In genomic region chr15:101247155-101247498, GRCm38 (mm10) we compare ENCODE assay signal across 9 mouse cellular contexts. TPM values are rescaled to one million over a fixed set of nuclear protein-coding genes. Genes with fewer than 3 reads are reported as not detected.
DNase-seq lines count a peak whose midpoint lies in the region; ATAC-seq and TF ChIP-seq lines count a peak whose summit lies in the region.
"Had no signal": no experiment of that assay in that cellular context is flagged by ENCODE, and none has a peak within 500 bp of the region (broad histone marks: within the 10 kb centered on the region; RNA-seq: fewer than 3 reads in every experiment).

No protein-coding gene starts in this region.

- peak overlapping the region; percentile 78 for H3K9ac ChIP-seq in heart, embryonic 13.5 days
- no peak overlapping the region for H3K9ac ChIP-seq in CH12.LX (ENCODE audit: insufficient read depth, low read depth)
- no peak overlapping the region for H3K9ac ChIP-seq in forebrain, postnatal 0 days
- H3K9ac ChIP-seq in midbrain, embryonic 12.5 days (replicated peaks), result no peak overlapping the region

- ATAC-seq in heart, embryonic 13.5 days (ENCODE audit: extremely low read depth, insufficient number of reproducible peaks, low FRiP score, low TSS enrichment), result no peak
- no peak for ATAC-seq in forebrain, postnatal 0 days
- ATAC-seq in midbrain, embryonic 12.5 days (ENCODE audit: low FRiP score, low read depth), result no peak

- no peaks in the 10 kb centered on the region for H3K9me3 ChIP-seq in heart, embryonic 13.5 days
- H3K9me3 ChIP-seq in CH12.LX (replicated peaks; ENCODE audit: low read length), result peaks cover 29% of the 10 kb centered on the region
- no peaks in the 10 kb centered on the region for H3K9me3 ChIP-seq in forebrain, postnatal 0 days (ENCODE audit: low read length)
- H3K9me3 ChIP-seq in midbrain, embryonic 12.5 days, result no peaks in the 10 kb centered on the region

- no peak for TF ChIP-seq POLR2A in CH12.LX (IDR thresholded peaks at IDR 0.05; ENCODE audit: low read depth, low read length)

- WGBS in heart, embryonic 13.5 days, result 74% methylated on average over 1 of the region's 1 CpGs
- 93% methylated on average over 1 of the region's 1 CpGs for WGBS in forebrain, postnatal 0 days
- 75% methylated on average over 1 of the region's 1 CpGs for WGBS in midbrain, embryonic 12.5 days

- no peak for TF ChIP-seq EP300 in CH12.LX (IDR thresholded peaks at IDR 0.05; ENCODE audit: low read length)

- dilution Hi-C loops in CH12.LX (cut with MboI; ENCODE audit: extremely low pct_ligation_motif_present, extremely low pct_unique_long_range_greater_than_20kb, low sequenced_read_pairs), result no loop called here

- H3K4me1 ChIP-seq in heart, embryonic 13.5 days, result peaks cover 44% of the 10 kb centered on the region
- H3K4me1 ChIP-seq in CH12.LX (ENCODE audit: control insufficient read depth in 1 of 2, insufficient read depth in 2 of 2), result peaks cover 3 to 30% of the 10 kb centered on the region in 2 experiments
- H3K4me1 ChIP-seq in forebrain, postnatal 0 days (ENCODE audit: insufficient read depth), result peaks cover 9% of the 10 kb centered on the region; the same call in 1 of the 2 replicates
- peaks cover 13% of the 10 kb centered on the region for H3K4me1 ChIP-seq in midbrain, embryonic 12.5 days

- no peak for TF ChIP-seq RAD21 in CH12.LX (IDR thresholded peaks at IDR 0.05; ENCODE audit: low read depth, low read length)

- H3K36me3 ChIP-seq in heart, embryonic 13.5 days, result no peaks in the 10 kb centered on the region
- H3K36me3 ChIP-seq in CH12.LX (replicated peaks in 1 of 2; ENCODE audit: control insufficient read depth in 1 of 2, insufficient read depth in 1 of 2, low read length in 1 of 2), result no peaks in the 10 kb centered on the region
- H3K36me3 ChIP-seq in forebrain, postnatal 0 days (ENCODE audit: insufficient read depth), result no peaks in the 10 kb centered on the region
- no peaks in the 10 kb centered on the region for H3K36me3 ChIP-seq in midbrain, embryonic 12.5 days

- in situ Hi-C loops in CH12.LX (cut with MboI; ENCODE audit: low pct_ligation_motif_present, low pct_unique_long_range_greater_than_20kb, low sequenced_read_pairs), result no loop called here

- peak overlapping the region; percentile 94 for H3K27ac ChIP-seq in heart, embryonic 13.5 days (replicated peaks)
- H3K27ac ChIP-seq in CH12.LX (ENCODE audit: insufficient read depth, low read depth), result no peak overlapping the region
- H3K27ac ChIP-seq in forebrain, postnatal 0 days (ENCODE audit: low read depth, low read length), result no peak overlapping the region
- H3K27ac ChIP-seq in midbrain, embryonic 12.5 days (replicated peaks), result no peak overlapping the region

- 0 out of 2 replicates have a peak, but pooled peaks cover 2% of the 10 kb centered on the region for H3K27me3 ChIP-seq in heart, embryonic 13.5 days (replicated peaks)
- peaks cover 34% of the 10 kb centered on the region for H3K27me3 ChIP-seq in CH12.LX (replicated peaks)
- H3K27me3 ChIP-seq in forebrain, postnatal 0 days (ENCODE audit: insufficient read depth, low read length), result no peaks in the 10 kb centered on the region
- H3K27me3 ChIP-seq in midbrain, embryonic 12.5 days, result peaks cover 12% of the 10 kb centered on the region
- H3K27me3 ChIP-seq: Patski had no signal

- peak overlapping the region; percentile 71 for H3K4me2 ChIP-seq in heart, embryonic 13.5 days
- peak overlapping the region; percentile 24; the same call in 1 of the 2 replicates for H3K4me2 ChIP-seq in CH12.LX (ENCODE audit: insufficient read depth, low read depth, poor library complexity, severe bottlenecking)
- H3K4me2 ChIP-seq in forebrain, postnatal 0 days (ENCODE audit: low read depth), result peak overlapping the region; percentile 63
- H3K4me2 ChIP-seq in midbrain, embryonic 12.5 days (replicated peaks), result peak overlapping the region; percentile 67

- no peak for DNase-seq in heart, adult 8-10 months (ENCODE audit: low spot score)
- DNase-seq in CH12.LX (ENCODE audit: extremely low read depth), result no peak
- no peak for DNase-seq in forebrain, postnatal 0 days
- DNase-seq in ovary, postnatal 14 days (ENCODE audit: low spot score), result no peak
- no peak for DNase-seq in cerebellum, adult 8-10 months
- no peak for DNase-seq in cerebellum, postnatal 10 days

- H3K79me2 ChIP-seq in CH12.LX (replicated peaks; ENCODE audit: control insufficient read depth, extremely low read depth, insufficient read depth, poor library complexity, severe bottlenecking), result no peaks in the 10 kb centered on the region

- peak overlapping the region; percentile 51 for H3K4me3 ChIP-seq in heart, embryonic 13.5 days
- H3K4me3 ChIP-seq in CH12.LX (replicated peaks in 1 of 3; ENCODE audit: low read depth in 2 of 3, low read length in 2 of 3, poor library complexity in 1 of 3), result no peak overlapping the region
- H3K4me3 ChIP-seq in forebrain, postnatal 0 days (ENCODE audit: low read depth, low read length), result peak overlapping the region; percentile 52; the same call in 1 of the 2 replicates
- peak overlapping the region; percentile 47; the same call in 1 of the 2 replicates for H3K4me3 ChIP-seq in midbrain, embryonic 12.5 days

- no peak for TF ChIP-seq CTCF in CH12.LX (conservative IDR thresholded peaks at IDR 0.05 in 1 of 2, IDR thresholded peaks at IDR 0.05 in 1 of 2; ENCODE audit: low read depth in 2 of 2, low read length in 2 of 2)
- no peak for TF ChIP-seq CTCF in forebrain, postnatal 0 days (IDR thresholded peaks at IDR 0.05; ENCODE audit: low read depth)

TF ChIP-seq in CH12.LX, 34 proteins besides CTCF, POLR2A, EP300 and RAD21:
- TF ChIP-seq ETS1 (conservative IDR thresholded peaks at IDR 0.05; ENCODE audit: low read depth, low read length), result peak; percentile 45; the same call in 1 of the 2 replicates
- no peak for TF ChIP-seq HCFC1 (IDR thresholded peaks at IDR 0.05; ENCODE audit: low read depth, low read length)
TF ChIP-seq in CH12.LX: peak in this region for 1.

RNA-seq across cellular contexts. Expression of gene Nr4a1, which starts 6.9 kb away (rescaled TPM):
- polyA plus RNA-seq in heart, embryonic 13.5 days (2015; fragmentation: Nextera tagmentation; extraction: Ambion mirVana), result 10.4 and 10.8 TPM in 2 replicates
- 10 to 100 TPM in 3 of 4 experiments, 1 to 10 TPM in 1; 7.0 to 23.9 (median 12.6) TPM for total RNA-seq in heart, adult 8-10 months (2022)
- total RNA-seq in CH12.LX (2012; rRNA removed) (0.42 and 0.89 TPM in 2 replicates), CH12.LX (2014; rRNA removed) (0.57 and 0.60 TPM in 2 replicates)
- polyA plus RNA-seq in CH12.LX (2012; ENCODE audit: insufficient read length, low read depth), result 1.1 and 1.6 TPM in 2 replicates
- 8.9 and 9.6 TPM in 2 replicates for total RNA-seq in forebrain, postnatal 0 days (2014; rRNA removed)
- polyA plus RNA-seq in forebrain, postnatal 0 days (2015; fragmentation: Nextera tagmentation; extraction: Ambion mirVana), result 8.5 and 9.0 TPM in 2 replicates
- 3.4 and 4.0 TPM in 2 replicates for polyA plus RNA-seq in midbrain, embryonic 12.5 days (2016; fragmentation: Nextera tagmentation; extraction: Ambion mirVana)

RNA-seq across cellular contexts. Expression of gene Grasp, which starts 23.1 kb away (rescaled TPM):
- 3.8 and 4.4 TPM in 2 replicates for polyA plus RNA-seq in heart, embryonic 13.5 days (2015; fragmentation: Nextera tagmentation; extraction: Ambion mirVana)
- 10 to 100 TPM in 1 of 4 experiments, 1 to 10 TPM in 3; 7.6 to 10.2 (median 9.5) TPM for total RNA-seq in heart, adult 8-10 months (2022)
- total RNA-seq in CH12.LX (2012; rRNA removed) (2.9 and 6.7 TPM in 2 replicates), CH12.LX (2014; rRNA removed) (1.4 and 2.3 TPM in 2 replicates)
- polyA plus RNA-seq in CH12.LX (2012; ENCODE audit: insufficient read length, low read depth), result 2.4 TPM in 2 replicates
- total RNA-seq in forebrain, postnatal 0 days (2014; rRNA removed), result 8.8 and 11.1 TPM in 2 replicates
- polyA plus RNA-seq in forebrain, postnatal 0 days (2015; fragmentation: Nextera tagmentation; extraction: Ambion mirVana), result 3.3 and 3.4 TPM in 2 replicates
- polyA plus RNA-seq in midbrain, embryonic 12.5 days (2016; fragmentation: Nextera tagmentation; extraction: Ambion mirVana), result 5.5 and 5.9 TPM in 2 replicates

RNA-seq across cellular contexts. Expression of gene Atg101, which starts 36.9 kb away (rescaled TPM):
- polyA plus RNA-seq in heart, embryonic 13.5 days (2015; fragmentation: Nextera tagmentation; extraction: Ambion mirVana), result 50.6 and 56.1 TPM in 2 replicates
- total RNA-seq in heart, adult 8-10 months (2022), result 10 to 100 TPM; 21.1 to 25.4 (median 21.4) TPM
- total RNA-seq in CH12.LX (2012; rRNA removed), result 56.9 and 58.8 TPM in 2 replicates
- 61.2 and 61.3 TPM in 2 replicates for total RNA-seq in CH12.LX (2014; rRNA removed)
- polyA plus RNA-seq in CH12.LX (2012; ENCODE audit: insufficient read length, low read depth), result 49.1 and 55.9 TPM in 2 replicates
- total RNA-seq in forebrain, postnatal 0 days (2014; rRNA removed), result 56.3 and 60.0 TPM in 2 replicates
- polyA plus RNA-seq in forebrain, postnatal 0 days (2015; fragmentation: Nextera tagmentation; extraction: Ambion mirVana), result 81.3 and 94.4 TPM in 2 replicates
- polyA plus RNA-seq in midbrain, embryonic 12.5 days (2016; fragmentation: Nextera tagmentation; extraction: Ambion mirVana), result 63.9 and 68.1 TPM in 2 replicates

RNA-seq across cellular contexts. Expression of gene 6030408B16Rik, which starts 45.9 kb away (rescaled TPM):
- 2.4 and 3.0 TPM in 2 replicates for polyA plus RNA-seq in heart, embryonic 13.5 days (2015; fragmentation: Nextera tagmentation; extraction: Ambion mirVana)
- 1 to 10 TPM in 3 of 4 experiments, under 1 TPM in 1; 0.54 to 2.1 (median 1.1) TPM for total RNA-seq in heart, adult 8-10 months (2022)
- total RNA-seq in CH12.LX (2012; rRNA removed) (0.13 TPM in 1 of 2 replicates, not detected in the other), CH12.LX (2014; rRNA removed) (0.17 and 0.20 TPM in 2 replicates)
- polyA plus RNA-seq in CH12.LX (2012; ENCODE audit: insufficient read length, low read depth), result not detected in 2 replicates
- total RNA-seq in forebrain, postnatal 0 days (2014; rRNA removed), result 0.54 and 1.00 TPM in 2 replicates
- 0.30 and 0.77 TPM in 2 replicates for polyA plus RNA-seq in forebrain, postnatal 0 days (2015; fragmentation: Nextera tagmentation; extraction: Ambion mirVana)
- polyA plus RNA-seq in midbrain, embryonic 12.5 days (2016; fragmentation: Nextera tagmentation; extraction: Ambion mirVana), result 0.15 TPM in 1 of 2 replicates, not detected in the other
- polyA plus RNA-seq: Patski had no signal

Comparison
In these comparisons a context has a peak if more than half of its experiments do, and no peak if none do; other contexts are left out.
1. H3K4me3 ChIP-seq: peak in heart, embryonic 13.5 days (single experiment), forebrain, postnatal 0 days (single experiment) and midbrain, embryonic 12.5 days (single experiment); none in CH12.LX (0 of 3).
2. Peak in every context shown above with its lines, with median percentiles within 50 percentile points of each other: H3K4me2 ChIP-seq.